Mouse (Mus musculus) liver, embryonic 16.5 days (tissue): Measurements from ENCODE around the gene Syt12. TPM values are rescaled to one million over a fixed set of nuclear protein-coding genes. Genes with fewer than 3 reads are reported as not detected.

Source experiments
- polyA plus RNA-seq: library from polyadenylated mRNA; unstranded; fragments of >200 nt; fragmentation: Nextera tagmentation; extraction: Ambion mirVana; gene quantifications from 2 replicates; pipeline ENCODE4 v1.2.1, GENCODE M21; 2015

Gene Syt12
- polyA plus RNA-seq, 1 experiment from 2014 or later, result 0.32 TPM

Other genes with a start within 250 kb of the Syt12 start
- 12.2 and 14.8 TPM in 2 replicates for gene Pold4, start 245.5 kb downstream of the Syt12 start, polyA plus RNA-seq
- 2.1 TPM in 2 replicates for gene Ssh3, start 208.3 kb downstream of the Syt12 start, polyA plus RNA-seq
- gene Ankrd13d, start 194.3 kb downstream of the Syt12 start, polyA plus RNA-seq, result 1.1 and 1.2 TPM in 2 replicates
- 7.8 and 9.5 TPM in 2 replicates for gene Grk2, start 171.2 kb downstream of the Syt12 start, polyA plus RNA-seq
- gene Kdm2a, start 79.2 kb downstream of the Syt12 start, polyA plus RNA-seq, result 11.0 and 13.7 TPM in 2 replicates
- 8.0 and 11.8 TPM in 2 replicates for gene Rhod, start 38.0 kb downstream of the Syt12 start, polyA plus RNA-seq
- gene 2010003K11Rik, start 21.1 kb upstream of the Syt12 start, polyA plus RNA-seq, result 0.18 and 0.45 TPM in 2 replicates
- 88.7 and 118 TPM in 2 replicates for gene Pcx, start 33.0 kb upstream of the Syt12 start, polyA plus RNA-seq
- gene Lrfn4, start 138.2 kb upstream of the Syt12 start, polyA plus RNA-seq, result 0.23 and 0.28 TPM in 2 replicates
- gene Rce1, start 148.2 kb upstream of the Syt12 start, polyA plus RNA-seq, result 22.5 and 23.5 TPM in 2 replicates
- gene Gm960, start 221.2 kb upstream of the Syt12 start, polyA plus RNA-seq, result 0.40 and 0.57 TPM in 2 replicates
- gene Sptbn2, start 233.7 kb upstream of the Syt12 start, polyA plus RNA-seq, result 0.07 and 0.12 TPM in 2 replicates